Mouse (Mus musculus) gastrocnemius, postnatal 25 days (tissue): ENCODE results near the gene Ascc2. TPM values are rescaled to one million over a fixed set of nuclear protein-coding genes. Genes with fewer than 3 reads are reported as not detected.
"Not testable (repeated sequence)": the region's sequence is repeated elsewhere in the genome, so short reads cannot be mapped to it uniquely, and the experiment has no call there.

Experiments used
- DNase-seq: peaks from one replicate; pipeline ENCODE4 v3.0.0; 2022
- total RNA-seq, 2 experiments: library from RNA; stranded (reverse); gene quantifications; 1 replicate in 1 of 2; 2 replicates in 1 of 2; pipeline ENCODE4 v1.2.3; 2021

The Ascc2 gene
- total RNA-seq, 2 experiments from 2014 or later, result 14.2 to 14.7 TPM

- DNase-seq, result no peak
Measured at GRCm38 (mm10) chr11:4685071-4685470, 47.5 kb downstream of the Ascc2 start.

GRCm38 (mm10) chr11:4685510-4685909 is 48.0 kb downstream of the Ascc2 start:
- no peak for DNase-seq

GRCm38 (mm10) chr11:4687027-4687426 is 49.5 kb downstream of the Ascc2 start:
- DNase-seq, result no peak

DNA sequence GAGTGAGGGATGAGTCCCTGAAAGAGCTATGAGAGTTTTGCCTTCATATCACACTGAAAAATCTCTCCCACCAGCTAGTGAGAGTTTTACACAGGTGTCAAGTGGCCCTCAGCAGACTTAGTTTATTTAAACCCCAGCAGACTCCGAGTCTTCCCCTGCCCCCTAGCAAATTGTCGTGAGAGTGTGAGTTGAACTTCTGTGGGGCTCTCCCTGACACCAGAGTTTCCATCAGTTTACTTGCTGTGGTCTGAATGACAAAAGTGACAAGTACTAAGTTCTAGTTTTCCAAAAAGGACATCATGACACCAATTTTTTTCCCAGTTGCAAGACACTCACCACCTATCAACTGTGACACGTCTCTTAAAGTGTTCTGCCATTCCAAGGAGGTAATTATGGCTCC is 50.3 kb downstream of the Ascc2 start:
- no peak for DNase-seq

GRCm38 (mm10) chr11:4688632-4689380 is 51.3 kb downstream of the Ascc2 start:
- no peak for DNase-seq

- no peak for DNase-seq
Measured at GRCm38 (mm10) chr11:4690353-4690752, 52.8 kb downstream of the Ascc2 start.

GRCm38 (mm10) chr11:4691213-4691612 is 53.7 kb downstream of the Ascc2 start:
- no peak for DNase-seq

GRCm38 (mm10) chr11:4692162-4692561 is 54.6 kb downstream of the Ascc2 start:
- DNase-seq, result no peak

DNA sequence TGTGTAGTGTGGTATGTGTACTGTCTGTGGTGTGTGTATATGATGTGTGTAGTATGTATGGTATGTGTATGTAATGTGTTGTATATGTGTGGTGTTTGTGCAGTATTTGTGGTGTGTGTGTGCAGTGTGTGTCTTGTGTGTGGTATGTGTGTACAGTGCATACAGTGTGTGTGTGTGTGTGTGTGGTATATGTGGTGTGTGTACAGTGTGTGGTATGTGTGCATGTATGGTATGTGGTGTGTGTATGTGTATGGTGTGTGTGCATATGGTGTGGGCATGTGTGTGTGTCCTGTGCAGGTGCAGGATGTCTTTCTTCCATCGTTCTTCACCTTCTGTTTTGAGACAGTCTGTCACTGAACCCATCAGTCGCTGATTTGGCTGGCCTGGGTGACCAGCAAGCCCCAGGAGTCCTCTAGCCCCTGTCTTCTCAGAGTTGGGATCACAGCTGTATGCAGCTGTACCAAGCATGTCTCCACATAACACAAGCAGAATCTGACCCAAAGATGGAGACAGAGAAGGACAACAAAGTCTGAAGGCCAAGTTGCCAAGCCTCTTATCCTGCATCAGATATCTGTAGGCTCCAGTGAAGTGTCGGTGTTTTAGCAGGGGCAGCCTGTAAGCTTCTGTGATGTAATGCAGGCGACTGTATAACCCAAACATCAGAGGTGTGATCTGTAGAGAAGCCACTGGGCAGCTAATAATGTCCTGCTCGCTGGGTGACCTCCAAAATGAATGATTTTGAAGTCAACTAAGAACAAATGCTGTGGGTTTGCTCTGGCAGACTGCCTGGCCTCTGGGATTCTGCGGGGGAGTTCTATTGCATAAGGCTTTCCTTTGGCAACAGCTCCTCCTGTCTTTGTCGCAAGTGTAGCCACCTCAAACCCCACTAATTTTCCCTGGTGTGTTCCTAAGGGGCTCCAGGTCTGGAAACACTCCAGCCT is 59.8 kb downstream of the Ascc2 start:
- DNase-seq, result peak; percentile 37

GRCm38 (mm10) chr11:4700726-4701125 is 63.2 kb downstream of the Ascc2 start:
- DNase-seq, result no peak

DNA sequence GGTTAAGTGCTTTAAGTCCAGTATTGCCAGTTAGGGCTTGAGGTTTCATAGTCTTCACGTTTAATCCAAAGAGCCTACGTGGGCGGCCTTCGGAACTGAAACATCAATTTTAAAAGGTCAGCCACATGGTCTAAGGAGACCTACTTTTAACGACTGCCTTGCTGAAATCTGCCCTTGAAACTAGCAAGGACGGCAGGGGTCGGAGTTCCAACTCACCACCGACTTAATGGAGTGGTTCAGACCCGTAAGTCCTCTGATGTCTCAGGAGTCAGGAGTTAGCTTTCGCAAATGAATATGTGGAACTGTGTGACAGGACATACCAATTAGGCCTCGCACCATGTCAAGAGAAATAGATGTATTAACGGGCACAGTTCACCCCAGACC is 66.1 kb downstream of the Ascc2 start:
- no peak for DNase-seq

DNA sequence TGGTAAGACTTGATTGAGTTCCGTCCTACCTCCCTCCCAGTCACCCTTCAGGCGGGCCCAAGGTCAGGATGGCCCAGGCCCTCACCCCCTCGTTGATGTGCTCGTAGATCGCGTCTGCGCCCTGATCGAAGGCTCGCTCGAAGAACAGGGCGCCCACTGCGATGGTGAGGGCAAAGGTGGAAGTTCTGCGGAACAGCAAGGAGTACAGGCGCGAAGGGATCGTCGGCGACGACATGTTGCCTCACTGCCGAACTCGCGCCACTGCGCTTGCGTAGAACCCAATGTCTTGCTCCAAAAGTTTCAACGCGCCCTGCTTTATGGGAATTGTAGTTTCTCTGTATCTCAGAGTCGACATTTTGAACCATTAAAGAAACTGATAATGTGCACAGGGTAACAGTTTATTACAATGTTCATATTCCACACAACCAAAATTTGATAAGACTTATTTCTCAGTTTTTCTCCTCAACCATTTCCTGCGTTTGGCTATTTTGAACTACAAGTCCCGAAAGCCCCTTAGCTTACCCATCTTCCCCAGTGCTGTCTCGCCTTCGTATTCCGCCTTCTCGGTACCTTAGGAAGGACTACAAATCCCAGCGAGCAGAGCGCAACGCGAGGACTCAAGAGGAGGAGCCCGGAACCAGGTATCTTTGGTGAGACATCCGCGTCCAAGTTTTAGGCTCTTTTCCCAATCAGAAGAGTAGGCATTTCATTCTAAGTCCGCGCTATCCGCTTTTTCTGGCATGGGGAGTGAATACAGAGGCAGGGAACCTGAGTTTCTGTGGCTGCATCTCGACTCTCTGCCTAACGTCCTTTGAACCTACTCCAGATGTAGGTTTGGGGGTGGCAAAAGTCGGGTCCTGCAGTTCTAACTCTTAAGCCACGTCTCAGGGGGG is 66.8 kb downstream of the Ascc2 start, which contains the start of the genes Uqcr10 and Zmat5:
Gene Uqcr10 (minus strand): TSS at position 271 of the 893 bp plus-strand sequence.
Gene Zmat5 (plus strand): TSS at position 607 of the 893 bp plus-strand sequence.
- peak; percentile 84 for DNase-seq

DNA sequence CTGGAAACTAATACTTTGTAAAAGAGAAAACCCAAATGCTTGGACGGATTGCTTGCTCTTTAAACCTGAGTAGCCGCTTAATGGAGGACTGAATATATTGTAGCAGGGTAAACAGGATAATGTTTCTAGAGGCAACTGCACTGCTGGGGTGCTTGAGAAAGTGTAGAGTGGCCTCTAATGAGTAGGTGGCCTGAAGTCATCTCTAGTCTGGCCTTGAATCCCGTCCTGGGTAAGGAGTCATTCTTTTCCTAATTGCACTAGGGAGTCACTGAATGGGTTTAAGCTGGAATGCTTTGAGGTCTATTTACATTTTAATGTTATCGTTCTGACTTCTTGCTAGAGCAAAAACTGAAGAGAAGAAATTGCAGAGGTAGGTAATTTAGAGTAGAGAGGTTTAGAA is 67.6 kb downstream of the Ascc2 start:
- DNase-seq, result no peak

DNA sequence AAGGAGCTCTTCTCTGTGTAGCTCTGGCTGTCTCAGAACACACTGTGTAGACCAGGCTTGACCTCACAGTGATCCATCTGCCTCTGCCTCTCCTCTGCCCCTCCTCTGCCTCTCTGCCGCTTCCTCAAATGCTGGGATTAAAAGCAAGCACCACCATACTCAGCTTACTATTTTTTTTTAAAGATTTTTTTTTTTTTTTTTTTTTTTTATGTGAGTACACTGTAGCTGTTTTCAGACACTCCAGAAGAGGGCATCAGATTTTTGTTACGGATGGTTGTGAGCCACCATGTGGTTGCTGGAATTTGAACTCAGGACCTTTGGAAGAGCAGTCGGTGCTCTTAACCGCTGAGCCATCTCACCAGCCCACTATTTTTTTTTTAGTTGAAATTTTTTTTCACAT is 72.6 kb downstream of the Ascc2 start:
- not testable (repeated sequence) for DNase-seq

DNA sequence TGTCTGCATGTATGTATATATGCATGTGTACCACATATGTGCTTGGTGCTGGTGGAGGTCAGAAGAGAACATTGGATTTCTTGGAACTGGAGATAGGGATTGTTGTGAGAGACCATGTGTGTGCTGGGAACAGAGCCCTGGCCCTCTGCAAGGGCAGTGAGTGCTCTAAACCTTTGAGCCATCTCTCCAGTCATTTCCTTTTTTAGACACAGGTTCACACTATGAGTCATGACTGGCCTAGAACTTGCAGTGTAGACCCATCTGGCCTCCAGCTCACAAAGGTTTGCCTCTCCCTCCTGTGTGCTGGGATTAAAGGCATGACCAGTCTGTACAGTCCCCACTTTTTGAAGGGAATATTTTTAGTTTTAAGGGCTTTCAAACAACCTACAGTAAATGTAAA is 75.3 kb downstream of the Ascc2 start:
- DNase-seq, result no peak

DNA sequence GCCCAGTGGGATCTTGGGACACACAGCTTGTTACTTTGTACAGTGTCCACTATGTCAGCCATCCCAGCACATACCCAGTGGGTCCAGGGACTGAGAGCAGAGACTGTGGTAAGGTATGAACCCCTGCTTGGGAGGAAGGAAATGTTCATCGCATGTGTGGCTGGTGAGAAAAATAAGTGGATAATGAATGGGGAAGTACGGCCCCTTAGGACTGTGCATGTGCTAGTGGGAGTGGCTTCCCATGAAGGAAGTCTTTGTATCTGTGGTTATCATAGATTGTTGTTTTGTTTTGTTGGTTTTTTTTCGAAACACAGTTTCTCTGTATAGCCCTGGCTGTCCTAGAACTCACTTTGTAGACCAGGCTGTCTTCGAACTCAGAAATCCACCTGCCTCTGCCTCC is 77.2 kb downstream of the Ascc2 start:
- DNase-seq, result no peak

- no peak for DNase-seq
Measured at GRCm38 (mm10) chr11:4715596-4715995, 78.0 kb downstream of the Ascc2 start.

GRCm38 (mm10) chr11:4716530-4717236 is 79.1 kb downstream of the Ascc2 start:
- no peak for DNase-seq

- DNase-seq, result no peak
Measured at GRCm38 (mm10) chr11:4718548-4718947, 81.0 kb downstream of the Ascc2 start.

DNA sequence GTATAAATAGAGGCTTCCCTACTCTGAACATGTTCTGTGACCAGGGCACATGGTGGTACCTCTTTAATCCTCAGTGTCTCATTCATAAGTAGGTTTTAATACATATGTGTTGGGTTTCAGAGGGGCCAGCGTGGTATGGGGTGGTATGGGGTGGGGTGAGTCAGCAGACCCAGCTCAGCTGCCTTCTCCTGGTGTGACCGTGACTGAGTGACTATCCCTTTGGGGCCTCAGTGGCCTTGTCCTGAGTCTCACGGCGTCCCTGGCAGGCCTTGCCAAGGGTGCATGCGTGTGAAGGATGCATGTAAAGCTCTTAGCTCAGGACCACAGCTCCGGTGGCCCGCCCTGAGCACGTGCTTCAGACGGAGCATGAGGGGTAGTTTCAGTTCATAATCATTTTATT is 82.4 kb downstream of the Ascc2 start:
- no peak for DNase-seq

DNA sequence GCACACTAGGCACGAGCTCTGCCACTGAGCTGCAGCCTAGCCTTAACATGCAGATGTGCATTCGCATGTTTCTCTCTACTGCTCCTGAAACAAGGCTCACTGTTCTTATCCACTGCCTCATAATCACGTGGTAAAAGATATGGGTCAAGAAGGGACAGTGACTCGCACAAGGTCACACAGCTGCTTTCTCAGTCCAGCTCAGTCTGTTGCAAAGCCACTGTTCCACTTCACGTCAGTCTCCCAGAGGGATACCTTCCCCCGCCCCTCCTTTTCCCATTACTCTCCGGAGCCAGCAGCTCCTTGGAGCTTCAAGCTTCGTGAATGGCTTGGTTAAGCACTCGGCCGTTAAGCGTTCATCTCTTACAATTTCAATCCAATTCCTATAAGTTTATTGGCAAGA is 82.8 kb downstream of the Ascc2 start:
- DNase-seq, result no peak
